Mouse (Mus musculus) liver, adult (tissue): ENCODE measurements around the gene Hhipl1.
A peak's percentile ranks its signal among the peaks of the same experiment; 100 is the strongest.

Source experiments
- GATA4 ChIP-seq: IDR thresholded peaks from 2 replicates; pipeline ENCODE4 v1.6.1; 2014; ENCODE audit warnings: mild to moderate bottlenecking, low read length; ENCODE audit not compliant: insufficient replicate concordance

Hhipl1 gene

GRCm38 (mm10) chr12:108273466-108274312, 32.4 kb upstream of the Hhipl1 start:
- TF ChIP-seq GATA4, result no peak

GRCm38 (mm10) chr12:108274313-108274595, 31.8 kb upstream of the Hhipl1 start:
- TF ChIP-seq GATA4, result no peak

- no peak for TF ChIP-seq GATA4
These were observed 31.2 kb upstream of the Hhipl1 start, which contains the start of gene Ccdc85c for GRCm38 (mm10) chr12:108274661-108275507. Ccdc85c (minus strand) TSS chr12:108275425.

- no peak for TF ChIP-seq GATA4
These were observed 30.6 kb upstream of the Hhipl1 start for GRCm38 (mm10) chr12:108275508-108275890.

GRCm38 (mm10) chr12:108275920-108276822, 29.9 kb upstream of the Hhipl1 start:
- TF ChIP-seq GATA4, result peak; percentile 68; the same call in 1 of the 2 replicates

GRCm38 (mm10) chr12:108277341-108277841, 28.7 kb upstream of the Hhipl1 start:
- no peak for TF ChIP-seq GATA4

- TF ChIP-seq GATA4, result no peak
These were observed 27.7 kb upstream of the Hhipl1 start for GRCm38 (mm10) chr12:108278221-108278918.

DNA sequence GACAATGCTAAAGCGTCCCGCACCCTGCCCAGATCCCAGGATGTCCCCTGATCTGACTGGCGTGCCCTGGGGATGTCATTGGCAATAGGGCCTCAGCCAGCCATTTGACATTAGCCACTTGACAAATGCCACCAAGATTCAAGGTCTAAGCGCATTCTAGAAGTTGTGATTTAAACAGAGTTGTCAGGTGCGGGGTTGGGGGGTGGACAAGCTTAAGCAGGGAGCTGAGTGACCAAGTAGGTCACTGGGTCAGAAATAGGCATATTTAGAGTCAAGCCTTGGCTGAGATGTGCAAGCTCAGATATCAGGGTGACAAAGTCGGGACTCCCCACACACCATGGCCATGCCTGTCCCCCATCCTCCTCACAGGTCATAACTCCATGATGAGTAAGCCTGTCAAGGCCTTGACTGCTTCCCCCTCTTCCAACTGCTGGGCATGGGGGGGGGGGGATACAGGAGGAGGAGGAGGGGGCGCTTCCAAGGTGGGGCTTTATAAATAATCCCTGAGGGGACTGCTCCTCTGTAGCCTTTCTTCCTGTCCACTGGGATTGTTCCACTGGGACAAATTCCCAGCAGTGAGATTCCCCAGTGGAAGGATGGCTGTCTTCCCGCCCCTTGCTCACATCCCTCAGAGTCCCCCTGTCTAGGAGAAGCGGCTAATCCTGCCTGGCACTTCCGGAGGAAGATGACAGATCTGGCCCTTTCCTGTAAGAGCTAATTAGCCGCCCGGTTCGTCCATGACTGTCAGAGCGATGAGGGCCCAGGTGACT, 21.4 kb upstream of the Hhipl1 start:
- no peak for TF ChIP-seq GATA4

DNA sequence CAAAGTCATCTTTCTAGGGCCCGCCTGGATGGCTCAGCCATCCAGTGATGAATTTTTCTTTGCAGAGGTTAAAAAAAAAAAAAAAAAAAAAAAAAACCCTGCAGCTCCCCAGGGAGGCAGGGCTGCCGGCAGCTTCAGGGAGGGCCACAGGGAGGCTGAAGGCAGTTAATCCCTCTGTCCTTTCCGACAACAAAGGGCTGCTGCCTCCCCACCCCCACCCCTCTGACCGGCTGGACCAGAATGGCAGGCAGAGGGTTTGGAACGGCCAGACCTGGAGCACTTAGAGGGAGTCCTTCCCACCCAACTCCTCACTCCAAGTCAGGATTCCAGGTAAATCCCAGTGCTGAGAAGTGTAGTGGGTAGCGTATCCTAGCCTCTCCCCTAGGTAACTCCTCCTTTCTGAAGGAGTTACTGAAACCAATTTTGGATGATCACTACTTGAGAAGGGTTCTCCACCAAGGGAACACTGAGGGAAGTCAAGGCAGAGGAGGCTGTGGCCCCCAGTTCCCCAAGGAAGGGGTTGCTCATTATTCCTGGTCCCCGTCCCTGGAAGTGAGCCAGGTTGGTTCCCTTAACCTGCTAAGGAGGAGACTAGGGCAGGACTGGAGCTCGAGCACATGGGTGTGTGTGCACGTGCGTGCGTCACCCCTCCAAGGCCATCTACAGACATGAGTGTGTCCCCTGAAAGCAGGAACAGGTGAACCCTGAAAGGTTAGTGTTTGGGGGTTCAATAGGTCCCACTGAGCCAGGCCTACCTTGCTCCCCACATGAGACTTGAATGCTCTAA, 20.7 kb upstream of the Hhipl1 start:
- no peak for TF ChIP-seq GATA4

DNA sequence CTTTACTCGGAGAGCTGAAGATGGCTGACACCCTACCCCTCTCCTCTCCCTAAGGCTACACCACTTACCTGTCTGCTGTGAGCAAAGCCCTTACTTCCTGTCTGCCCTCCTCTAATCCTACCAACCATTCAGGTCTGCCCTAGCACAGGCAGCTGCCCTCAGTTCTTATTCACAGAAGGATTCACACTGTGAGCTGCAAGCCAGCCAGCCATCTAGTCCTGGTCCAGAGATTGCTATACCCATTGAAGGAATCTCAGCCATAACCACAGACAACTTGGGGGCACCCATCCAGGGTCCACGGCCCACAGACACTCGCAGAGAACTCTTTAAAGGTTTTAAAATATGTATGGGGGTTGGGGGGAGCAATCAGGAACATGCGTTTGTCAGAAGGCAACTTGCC, 19.7 kb upstream of the Hhipl1 start:
- no peak for TF ChIP-seq GATA4

- TF ChIP-seq GATA4, result no peak
These were observed 19.1 kb upstream of the Hhipl1 start for GRCm38 (mm10) chr12:108287011-108287410.

- no peak for TF ChIP-seq GATA4
These were observed 17.8 kb upstream of the Hhipl1 start for GRCm38 (mm10) chr12:108288127-108288880.
